16 mouse cellular contexts compared by ENCODE assay signal in genomic region chr16:44109002-44109401, GRCm38 (mm10). TPM values are rescaled to one million over a fixed set of nuclear protein-coding genes. Genes with fewer than 3 reads are reported as not detected.
DNase-seq lines count a peak whose midpoint lies in the region; ATAC-seq and TF ChIP-seq lines count a peak whose summit lies in the region.
"Had no signal": no experiment of that assay in that cellular context is flagged by ENCODE, and none has a peak within 500 bp of the region (broad histone marks: within the 10 kb centered on the region; RNA-seq: fewer than 3 reads in every experiment).

No protein-coding gene starts in this region.

- H3K27me3 ChIP-seq in heart, embryonic 10.5 days (ENCODE audit: insufficient read depth, poor library complexity, severe bottlenecking) = no peaks in the 10 kb centered on the region
- no peaks in the 10 kb centered on the region for H3K27me3 ChIP-seq in MEL (ENCODE audit: control insufficient read depth in 1 of 2, insufficient read depth in 2 of 2, low read length in 2 of 2)
- no peaks in the 10 kb centered on the region for H3K27me3 ChIP-seq in limb, embryonic 14.5 days (ENCODE audit: control insufficient read depth, insufficient read depth, low read length)
- H3K27me3 ChIP-seq: CH12.LX; heart, embryonic 13.5 days; limb, embryonic 12.5 days; neural tube, embryonic 13.5 days had no signal

- TF ChIP-seq CTCF in MEL (IDR thresholded peaks at IDR 0.05 in 2 of 3, conservative IDR thresholded peaks at IDR 0.05 in 1 of 3; ENCODE audit: control insufficient read depth in 1 of 3, insufficient read depth in 1 of 3, low read depth in 2 of 3, low read length in 3 of 3, poor library complexity in 1 of 3, severe bottlenecking in 1 of 3) = no peak

- no peaks in the 10 kb centered on the region for H3K4me1 ChIP-seq in heart, embryonic 10.5 days
- H3K4me1 ChIP-seq in MEL (ENCODE audit: control insufficient read depth in 1 of 2, insufficient read depth in 2 of 2, low read length in 2 of 2) = no peaks in the 10 kb centered on the region
- H3K4me1 ChIP-seq in limb, embryonic 14.5 days (ENCODE audit: control insufficient read depth, insufficient read depth, low read length) = no peaks in the 10 kb centered on the region
- H3K4me1 ChIP-seq: heart, embryonic 13.5 days; limb, embryonic 12.5 days; neural tube, embryonic 13.5 days had no signal

- H3K9ac ChIP-seq in MEL (ENCODE audit: control insufficient read depth, low read depth, low read length, poor library complexity, severe bottlenecking) = no peak overlapping the region
- no peak overlapping the region for H3K9ac ChIP-seq in limb, embryonic 14.5 days (ENCODE audit: low read depth, low read length, severe bottlenecking)
- H3K9ac ChIP-seq: heart, embryonic 13.5 days; limb, embryonic 12.5 days; neural tube, embryonic 13.5 days had no signal

- peak; percentile 82 for ATAC-seq in limb, embryonic 14.5 days (ENCODE audit: low FRiP score, low read depth)
- ATAC-seq: midbrain, embryonic 16.5 days had no signal

- H3K4me2 ChIP-seq in limb, embryonic 14.5 days (replicated peaks; ENCODE audit: low read depth, low read length, severe bottlenecking) = no peak overlapping the region
- H3K4me2 ChIP-seq: heart, embryonic 13.5 days; limb, embryonic 12.5 days; neural tube, embryonic 13.5 days had no signal

- H3K27ac ChIP-seq in heart, embryonic 10.5 days = no peak overlapping the region
- no peak overlapping the region for H3K27ac ChIP-seq in MEL (ENCODE audit: control insufficient read depth, low read depth, low read length)
- no peak overlapping the region for H3K27ac ChIP-seq in limb, embryonic 14.5 days (replicated peaks; ENCODE audit: low read depth, low read length)
- H3K27ac ChIP-seq: heart, embryonic 13.5 days; limb, embryonic 12.5 days; neural tube, embryonic 13.5 days had no signal

- TF ChIP-seq RAD21 in MEL (IDR thresholded peaks at IDR 0.05; ENCODE audit: low read depth, low read length) = no peak

- peak; percentile 51 for DNase-seq in heart, postnatal 4 days
- DNase-seq in heart, embryonic 10.5 days (ENCODE audit: low spot score) = no peak
- DNase-seq in MEL (ENCODE audit: low read depth, low spot score) = peak; percentile 24
- peak; percentile 60 for DNase-seq in brain, adult 2 months (ENCODE audit: low read depth, low spot score)
- peak; percentile 66 for DNase-seq in limb, embryonic 14.5 days (ENCODE audit: low spot score)
- DNase-seq in adrenal gland, postnatal 14 days = no peak
- DNase-seq in frontal cortex, postnatal 25 days (ENCODE audit: low spot score in 2 of 2) = no peak
- DNase-seq: adrenal gland, postnatal 25 days; embryo, embryonic 11 days; kidney, postnatal 36 days; lung, adult 18-20 months had no signal

- no peak overlapping the region for H3K4me3 ChIP-seq in heart, embryonic 10.5 days
- H3K4me3 ChIP-seq in MEL (ENCODE audit: control insufficient read depth in 1 of 2, insufficient read depth in 1 of 2, low read depth in 2 of 2, low read length in 2 of 2) = no peak overlapping the region
- no peak overlapping the region for H3K4me3 ChIP-seq in limb, embryonic 14.5 days (replicated peaks; ENCODE audit: low read length)
- H3K4me3 ChIP-seq: heart, embryonic 13.5 days; limb, embryonic 12.5 days; neural tube, embryonic 13.5 days had no signal

- TF ChIP-seq POLR2A in MEL (IDR thresholded peaks at IDR 0.05; ENCODE audit: control insufficient read depth in 1 of 2, insufficient read depth in 1 of 2, low read depth in 1 of 2, low read length in 2 of 2, poor library complexity in 1 of 2) = no peak
- no peak for TF ChIP-seq POLR2A in limb, embryonic 14.5 days (IDR thresholded peaks at IDR 0.05; ENCODE audit: borderline replicate concordance, extremely low read depth, insufficient read depth, insufficient read length)

- no peaks in the 10 kb centered on the region for H3K79me2 ChIP-seq in MEL (ENCODE audit: control insufficient read depth, insufficient read depth, low read length, poor library complexity)

- TF ChIP-seq EP300 in MEL (IDR thresholded peaks at IDR 0.05; ENCODE audit: low read depth in 1 of 2, low read length in 2 of 2) = no peak

- H3K9me3 ChIP-seq in heart, embryonic 10.5 days = no peaks in the 10 kb centered on the region
- H3K9me3 ChIP-seq in MEL (replicated peaks; ENCODE audit: insufficient read depth, low read length) = no peaks in the 10 kb centered on the region
- H3K9me3 ChIP-seq in limb, embryonic 14.5 days (ENCODE audit: control insufficient read depth, low read length) = no peaks in the 10 kb centered on the region
- H3K9me3 ChIP-seq: heart, embryonic 13.5 days; limb, embryonic 12.5 days; neural tube, embryonic 13.5 days had no signal

- 81% methylated on average over 4 of the region's 4 CpGs for WGBS in heart, embryonic 10.5 days
- WGBS in limb, embryonic 14.5 days = 85% methylated on average over 4 of the region's 4 CpGs

- peaks cover 59% of the 10 kb centered on the region for H3K36me3 ChIP-seq in heart, embryonic 10.5 days
- H3K36me3 ChIP-seq in MEL (ENCODE audit: control insufficient read depth in 1 of 2, insufficient read depth in 2 of 2, low read length in 2 of 2) = peaks cover 0 to 6% of the 10 kb centered on the region in 2 experiments; a peak in 2 of 4 replicates
- peaks cover 59% of the 10 kb centered on the region for H3K36me3 ChIP-seq in limb, embryonic 14.5 days (ENCODE audit: control insufficient read depth, insufficient read depth, low read length)

TF ChIP-seq in MEL, 35 proteins besides CTCF, POLR2A, EP300 and RAD21:
- no peak for TF ChIP-seq UBTF (IDR thresholded peaks at IDR 0.05; ENCODE audit: borderline replicate concordance, insufficient read depth, low read depth, low read length)
- no peak for TF ChIP-seq MEF2A (IDR thresholded peaks at IDR 0.05; ENCODE audit: extremely low read depth, insufficient replicate concordance, low read depth, low read length, poor library complexity, severe bottlenecking)
- TF ChIP-seq MYC (IDR thresholded peaks at IDR 0.05; ENCODE audit: low read depth, low read length) = no peak
- no peak for TF ChIP-seq ELF1 (IDR thresholded peaks at IDR 0.05; ENCODE audit: low read depth, low read length)
- TF ChIP-seq E2F4 (IDR thresholded peaks at IDR 0.05; ENCODE audit: borderline replicate concordance, low read depth, low read length) = no peak
- no peak for TF ChIP-seq MAFK (IDR thresholded peaks at IDR 0.05; ENCODE audit: borderline replicate concordance, low read depth, low read length)
- no peak for TF ChIP-seq TCF12 (IDR thresholded peaks at IDR 0.05; ENCODE audit: low read depth, low read length)
- no peak for TF ChIP-seq MAZ (IDR thresholded peaks at IDR 0.05; ENCODE audit: low read depth, low read length)
- no peak for TF ChIP-seq ETS1 (IDR thresholded peaks at IDR 0.05; ENCODE audit: low read depth, low read length)
- no peak for TF ChIP-seq CHD2 (IDR thresholded peaks at IDR 0.05; ENCODE audit: low read length)
- TF ChIP-seq MYB (IDR thresholded peaks at IDR 0.05; ENCODE audit: low read depth, low read length) = no peak
- no peak for TF ChIP-seq TAL1 (IDR thresholded peaks at IDR 0.05; ENCODE audit: low read length)
- no peak for TF ChIP-seq POLR2AphosphoS5 (IDR thresholded peaks at IDR 0.05; ENCODE audit: borderline replicate concordance, low read depth, low read length)
- TF ChIP-seq ZNF384 (IDR thresholded peaks at IDR 0.05; ENCODE audit: low read depth, low read length) = no peak
- no peak for TF ChIP-seq ZKSCAN1 (IDR thresholded peaks at IDR 0.05; ENCODE audit: low read depth, low read length)
- no peak for TF ChIP-seq SIN3A (IDR thresholded peaks at IDR 0.05; ENCODE audit: low read length)
- TF ChIP-seq JUND (IDR thresholded peaks at IDR 0.05; ENCODE audit: low read depth, low read length) = no peak
- no peak for TF ChIP-seq POLR2AphosphoS2 (IDR thresholded peaks at IDR 0.05; ENCODE audit: low read length)
- TF ChIP-seq MXI1 (IDR thresholded peaks at IDR 0.05; ENCODE audit: low read depth, low read length) = no peak
- TF ChIP-seq RCOR1 (IDR thresholded peaks at IDR 0.05; ENCODE audit: low read depth, low read length) = no peak

RNA-seq across cellular contexts. Expression of gene Atp6v1a, which starts 30.5 kb away (rescaled TPM):
- total RNA-seq in heart, postnatal 4 days (2021) = 10 to 100 TPM; 49.8 to 52.8 TPM
- 38.1 and 39.2 TPM in 2 replicates for polyA plus RNA-seq in heart, embryonic 10.5 days (2016; fragmentation: Nextera tagmentation; extraction: Ambion mirVana)
- total RNA-seq in MEL (2012; rRNA removed) = 34.9 and 42.5 TPM in 2 replicates
- polyA plus RNA-seq in MEL (2012; ENCODE audit: insufficient read depth in 1 of 2, insufficient read length in 2 of 2, low read depth in 1 of 2, low replicate concordance in 2 of 2, missing spikeins in 1 of 2) = 10 to 100 TPM in 1 of 2 experiments, not detected in 1; 38.5 TPM
- polyA plus RNA-seq in limb, embryonic 14.5 days (2012; rRNA removed) = 31.6 and 32.9 TPM in 2 replicates
- polyA plus RNA-seq in limb, embryonic 14.5 days (2014; fragmentation: Nextera tagmentation; extraction: Ambion mirVana) = 56.8 and 64.4 TPM in 2 replicates
- 102 and 112 TPM in 2 replicates for total RNA-seq in adrenal gland, postnatal 14 days (2021)

RNA-seq across cellular contexts. Expression of gene Naa50, which starts 30.6 kb away (rescaled TPM):
- 100 to 1,000 TPM in 1 of 2 experiments, 10 to 100 TPM in 1; 96.8 to 100 TPM for total RNA-seq in heart, postnatal 4 days (2021)
- 101 and 126 TPM in 2 replicates for polyA plus RNA-seq in heart, embryonic 10.5 days (2016; fragmentation: Nextera tagmentation; extraction: Ambion mirVana)
- 52.1 and 52.8 TPM in 2 replicates for total RNA-seq in MEL (2012; rRNA removed)
- 100 to 1,000 TPM in 1 of 2 experiments, 10 to 100 TPM in 1; 90.4 to 204 TPM for polyA plus RNA-seq in MEL (2012; ENCODE audit: insufficient read depth in 1 of 2, insufficient read length in 2 of 2, low read depth in 1 of 2, low replicate concordance in 2 of 2, missing spikeins in 1 of 2)
- 30.5 and 38.6 TPM in 2 replicates for polyA plus RNA-seq in limb, embryonic 14.5 days (2012; rRNA removed)
- polyA plus RNA-seq in limb, embryonic 14.5 days (2014; fragmentation: Nextera tagmentation; extraction: Ambion mirVana) = 71.2 and 71.7 TPM in 2 replicates
- total RNA-seq in adrenal gland, postnatal 14 days (2021) = 84.5 and 84.7 TPM in 2 replicates

RNA-seq across cellular contexts. Expression of gene Gramd1c, which starts 45.9 kb away (rescaled TPM):
- 1 to 10 TPM; 1.6 to 2.2 TPM for total RNA-seq in heart, postnatal 4 days (2021)
- polyA plus RNA-seq in heart, embryonic 10.5 days (2016; fragmentation: Nextera tagmentation; extraction: Ambion mirVana) = 8.1 and 8.4 TPM in 2 replicates
- 1.5 TPM in 2 replicates for total RNA-seq in MEL (2012; rRNA removed)
- 1 to 10 TPM in 1 of 2 experiments, not detected in 1; 2.7 TPM for polyA plus RNA-seq in MEL (2012; ENCODE audit: insufficient read depth in 1 of 2, insufficient read length in 2 of 2, low read depth in 1 of 2, low replicate concordance in 2 of 2, missing spikeins in 1 of 2)
- polyA plus RNA-seq in limb, embryonic 14.5 days (2012; rRNA removed) = 4.1 and 4.6 TPM in 2 replicates
- 5.5 and 6.7 TPM in 2 replicates for polyA plus RNA-seq in limb, embryonic 14.5 days (2014; fragmentation: Nextera tagmentation; extraction: Ambion mirVana)
- 2.3 and 5.1 TPM in 2 replicates for total RNA-seq in adrenal gland, postnatal 14 days (2021)

Comparison
In these comparisons a context has a peak if more than half of its experiments do, and no peak if none do; other contexts are left out.
1. DNase-seq: peak in heart, postnatal 4 days (single experiment), MEL (single experiment), brain, adult 2 months (single experiment) and limb, embryonic 14.5 days (single experiment); none in heart, embryonic 10.5 days (single experiment), adrenal gland, postnatal 14 days (single experiment) and frontal cortex, postnatal 25 days (0 of 2).